Mouse (Mus musculus): Measurements from ENCODE around the gene Btd. TPM values are rescaled to one million over a fixed set of nuclear protein-coding genes. Genes with fewer than 3 reads are reported as not detected.

Btd gene
- polyA plus RNA-seq, 1 experiment from 2014 or later: 20.4 TPM

- Histone ChIP-seq H3K9me3 (replicated peaks) (no peaks in the 10 kb centered on the region), H3K36me3 (peaks cover 7% of the 10 kb centered on the region; the same call in 1 of the 2 replicates), H3K9ac (no peak overlapping the region), H3K4me3 (no peak overlapping the region), H3K27me3 (no peaks in the 10 kb centered on the region), H3K27ac (no peak overlapping the region), H3K4me1 (replicated peaks) (peaks cover 3% of the 10 kb centered on the region; the same call in 1 of the 2 replicates), H3K4me2 (no peak overlapping the region)
- ATAC-seq (replicated peaks; ENCODE audit: insufficient number of reproducible peaks, insufficient read depth, low FRiP score, low read depth): no peak
- 81% methylated on average over 9 of the region's 9 CpGs for WGBS
Observed at GRCm38 (mm10) chr14:31617204-31617603, 23.6 kb upstream of the Btd start.

- Histone ChIP-seq H3K9ac (no peak overlapping the region), H3K36me3 (peaks cover 3% of the 10 kb centered on the region; the same call in 1 of the 2 replicates), H3K4me1 (replicated peaks) (peaks cover 3% of the 10 kb centered on the region; the same call in 1 of the 2 replicates), H3K9me3 (replicated peaks) (no peaks in the 10 kb centered on the region), H3K27ac (no peak overlapping the region), H3K4me2 (no peak overlapping the region), H3K27me3 (no peaks in the 10 kb centered on the region), H3K4me3 (no peak overlapping the region)
- 70% methylated on average over 3 of the region's 3 CpGs for WGBS
- no peak for ATAC-seq (replicated peaks; ENCODE audit: insufficient number of reproducible peaks, insufficient read depth, low FRiP score, low read depth)
Observed at GRCm38 (mm10) chr14:31617997-31618396, 22.8 kb upstream of the Btd start.

- Histone ChIP-seq H3K9me3 (replicated peaks) (no peaks in the 10 kb centered on the region), H3K4me1 (replicated peaks) (peaks cover 3% of the 10 kb centered on the region; the same call in 1 of the 2 replicates), H3K27ac (peak overlapping the region; percentile 41; the same call in 1 of the 2 replicates), H3K27me3 (no peaks in the 10 kb centered on the region), H3K4me3 (no peak overlapping the region), H3K9ac (no peak overlapping the region), H3K36me3 (no peaks in the 10 kb centered on the region), H3K4me2 (no peak overlapping the region; the same call in 1 of the 2 replicates)
- ATAC-seq (replicated peaks; ENCODE audit: insufficient number of reproducible peaks, insufficient read depth, low FRiP score, low read depth): no peak
- 54% methylated on average over 9 of the region's 9 CpGs for WGBS
Observed at GRCm38 (mm10) chr14:31620591-31621223, 20.1 kb upstream of the Btd start.

DNA sequence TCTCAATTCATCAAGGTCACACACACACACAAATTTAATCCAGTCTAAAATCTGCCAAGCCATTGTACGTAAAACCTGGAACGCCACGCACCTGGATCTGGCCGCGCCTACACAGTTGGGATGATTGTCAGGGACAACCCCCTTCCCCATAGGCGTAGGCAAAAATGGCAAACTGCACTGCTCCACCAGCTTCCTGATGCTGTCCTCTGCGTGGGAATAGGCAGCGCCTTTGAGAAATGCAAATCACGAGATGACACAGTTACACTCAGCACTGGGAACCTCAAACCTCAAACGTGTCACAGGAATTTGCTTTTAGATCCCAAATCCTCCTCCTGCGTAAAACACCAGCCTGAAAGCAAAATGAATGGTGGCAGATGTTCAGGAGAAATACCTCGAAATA lies 18.1 kb upstream of the Btd start:
- 85% methylated on average over 12 of the region's 12 CpGs for WGBS
- Histone ChIP-seq H3K27me3 (no peaks in the 10 kb centered on the region), H3K9ac (no peak overlapping the region), H3K4me3 (no peak overlapping the region), H3K4me1 (replicated peaks) (peaks cover 3% of the 10 kb centered on the region; the same call in 1 of the 2 replicates), H3K36me3 (no peaks in the 10 kb centered on the region), H3K27ac (no peak overlapping the region), H3K4me2 (no peak overlapping the region), H3K9me3 (replicated peaks) (no peaks in the 10 kb centered on the region)
- ATAC-seq (replicated peaks; ENCODE audit: insufficient number of reproducible peaks, insufficient read depth, low FRiP score, low read depth): no peak

- no peak overlapping the region for H3K27ac ChIP-seq
- H3K27me3 ChIP-seq: no peaks in the 10 kb centered on the region
- no peaks in the 10 kb centered on the region for H3K4me1 ChIP-seq (replicated peaks)
- WGBS: 76% methylated on average over 7 of the region's 7 CpGs
- H3K36me3 ChIP-seq: no peaks in the 10 kb centered on the region
- no peak for ATAC-seq (replicated peaks; ENCODE audit: insufficient number of reproducible peaks, insufficient read depth, low FRiP score, low read depth)
- no peak overlapping the region for H3K4me3 ChIP-seq
- no peak overlapping the region for H3K4me2 ChIP-seq
- no peak overlapping the region for H3K9ac ChIP-seq
- H3K9me3 ChIP-seq (replicated peaks): no peaks in the 10 kb centered on the region
Observed at GRCm38 (mm10) chr14:31630677-31631076, 10.2 kb upstream of the Btd start.

DNA sequence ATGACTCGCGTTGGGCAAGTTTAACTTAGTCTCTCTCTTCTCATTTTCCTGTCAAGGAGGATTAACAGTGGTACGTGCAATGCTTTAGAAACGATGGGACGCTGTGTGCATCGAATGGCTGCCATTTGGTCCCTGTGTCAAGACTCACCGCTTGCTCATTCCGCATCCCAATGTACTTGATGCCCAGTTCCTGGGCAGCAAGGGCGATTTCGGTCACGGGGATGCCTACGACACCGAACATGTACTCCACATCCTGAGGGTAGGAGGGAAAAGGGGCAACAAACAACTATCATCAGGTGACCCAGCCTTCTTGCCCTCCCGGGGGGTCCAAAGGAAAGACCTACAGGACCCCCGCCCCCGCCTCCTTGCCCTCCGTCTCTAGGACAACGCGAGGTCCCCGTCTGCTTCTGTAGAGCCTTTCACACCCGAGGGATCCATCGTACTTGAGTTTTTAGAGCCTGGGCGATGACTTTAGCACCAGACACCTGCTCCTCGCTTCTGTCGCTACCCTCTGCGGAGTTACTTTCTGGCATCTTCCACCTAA lies 410 bp upstream of the Btd start, which contains the start of gene Gm49387:
TSS of gene Gm49387 (minus strand) at position 533 of the 544 bp plus-strand sequence.
- peak within 1 kb of the TSS; percentile 90 for H3K4me2 ChIP-seq
- H3K9me3 ChIP-seq (replicated peaks): no peaks in the 10 kb centered on the region
- H3K27ac ChIP-seq: peak within 1 kb of the TSS; percentile 90
- H3K27me3 ChIP-seq: no peaks in the 10 kb centered on the region
- H3K4me1 ChIP-seq (replicated peaks): peaks cover 12% of the 10 kb centered on the region
- peak within 1 kb of the TSS; percentile 83 for H3K4me3 ChIP-seq
- 3% methylated on average over 26 of the region's 26 CpGs for WGBS
- peak within 1 kb of the TSS; percentile 71 for H3K9ac ChIP-seq
- peak; percentile 40 for ATAC-seq (replicated peaks; ENCODE audit: insufficient number of reproducible peaks, insufficient read depth, low FRiP score, low read depth)
- no peaks in the 10 kb centered on the region for H3K36me3 ChIP-seq

GRCm38 (mm10) chr14:31641506-31642155 lies 803 bp downstream of the Btd start:
- WGBS: 67% methylated on average over 9 of the region's 9 CpGs

DNA sequence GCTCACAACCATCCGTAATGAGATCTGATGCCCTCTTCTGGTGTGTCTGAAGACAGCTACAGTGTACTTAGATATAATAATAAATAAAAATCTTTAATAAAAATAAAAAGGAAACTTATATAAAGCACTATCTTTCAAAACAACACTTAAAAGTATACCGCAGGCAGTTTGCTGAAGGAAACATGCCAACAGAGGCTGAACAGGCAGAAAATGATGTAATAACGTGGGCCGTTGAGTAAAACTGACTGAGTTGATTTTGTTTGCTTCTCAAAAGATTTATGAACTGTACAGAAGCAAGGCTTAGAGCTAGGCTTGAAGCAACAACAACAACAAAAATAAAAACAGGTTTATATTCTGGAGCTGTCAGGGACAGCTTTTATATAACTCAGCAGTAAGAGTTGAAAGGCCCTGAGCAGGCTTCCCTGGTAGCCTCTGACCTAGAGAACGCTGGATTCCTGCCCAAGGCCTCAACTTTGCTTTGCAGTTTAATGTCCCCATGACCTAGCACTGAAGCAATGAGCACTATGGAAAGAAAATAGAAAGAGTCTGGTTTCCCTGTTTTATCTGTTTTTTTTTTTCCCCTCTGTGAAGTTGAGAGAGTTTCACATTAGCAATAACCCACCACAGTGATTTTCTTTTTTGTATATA lies 3.5 kb downstream of the Btd start:
- no peaks in the 10 kb centered on the region for H3K36me3 ChIP-seq
- no peak overlapping the region for H3K4me2 ChIP-seq
- H3K9ac ChIP-seq: no peak overlapping the region
- H3K4me1 ChIP-seq (replicated peaks): peaks cover 16% of the 10 kb centered on the region
- no peaks in the 10 kb centered on the region for H3K9me3 ChIP-seq (replicated peaks)
- 85% methylated on average over 5 of the region's 5 CpGs for whole genome bisulfite sequencing
- no peak for ATAC-seq (replicated peaks; ENCODE audit: insufficient number of reproducible peaks, insufficient read depth, low FRiP score, low read depth)
- H3K4me3 ChIP-seq: no peak overlapping the region
- no peak overlapping the region for H3K27ac ChIP-seq
- no peaks in the 10 kb centered on the region for H3K27me3 ChIP-seq

More at GRCm38 (mm10) chr14:31641506-31642155, 803 bp downstream of the Btd start:
- H3K27me3 ChIP-seq: no peaks in the 10 kb centered on the region
- no peaks in the 10 kb centered on the region for H3K36me3 ChIP-seq
- H3K27ac ChIP-seq: peak overlapping the region; percentile 90
- H3K4me3 ChIP-seq: peak overlapping the region; percentile 83
- peaks cover 12% of the 10 kb centered on the region for H3K4me1 ChIP-seq (replicated peaks)
- H3K9me3 ChIP-seq (replicated peaks): no peaks in the 10 kb centered on the region
- no peak for ATAC-seq (replicated peaks; ENCODE audit: insufficient number of reproducible peaks, insufficient read depth, low FRiP score, low read depth)
- peak overlapping the region; percentile 71 for H3K9ac ChIP-seq
- peak overlapping the region; percentile 90 for H3K4me2 ChIP-seq

DNA sequence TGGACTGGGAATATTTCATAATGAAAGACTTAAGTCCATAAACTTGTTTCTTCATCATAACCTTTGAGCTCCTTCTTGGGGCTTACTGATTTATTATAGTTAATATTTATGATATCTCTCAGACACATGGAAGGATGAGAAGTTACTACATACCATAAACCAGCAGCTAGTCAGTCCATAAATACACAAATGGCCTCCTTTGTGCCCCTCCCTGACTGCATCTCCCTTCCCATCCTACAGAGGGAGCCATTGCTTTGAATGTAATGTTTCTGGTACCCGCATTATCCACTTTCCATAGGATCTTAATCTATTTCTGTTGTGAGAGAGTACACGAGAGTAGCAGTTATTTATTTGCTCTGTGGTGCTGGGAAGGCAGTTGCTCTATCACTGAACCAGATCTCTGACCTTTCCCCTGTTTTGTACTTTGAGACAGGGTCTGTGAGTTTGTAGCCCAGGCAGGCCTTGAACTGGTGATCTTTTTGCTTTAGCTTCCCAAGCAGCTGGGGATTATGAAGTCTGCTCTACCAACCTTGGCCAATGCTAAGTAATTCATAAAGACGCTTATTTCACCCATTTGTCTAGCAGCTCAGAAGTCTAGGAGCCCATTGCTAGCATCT lies 4.2 kb downstream of the Btd start:
- Histone ChIP-seq H3K4me1 (replicated peaks) (peaks cover 14% of the 10 kb centered on the region), H3K4me2 (no peak overlapping the region), H3K27ac (no peak overlapping the region), H3K9me3 (replicated peaks) (no peaks in the 10 kb centered on the region), H3K4me3 (no peak overlapping the region), H3K36me3 (no peaks in the 10 kb centered on the region), H3K9ac (no peak overlapping the region), H3K27me3 (no peaks in the 10 kb centered on the region)
- 71% methylated on average over 3 of the region's 3 CpGs for WGBS
- ATAC-seq (replicated peaks; ENCODE audit: insufficient number of reproducible peaks, insufficient read depth, low FRiP score, low read depth): no peak

GRCm38 (mm10) chr14:31645920-31646319 lies 5.1 kb downstream of the Btd start:
- Histone ChIP-seq H3K27ac (no peak overlapping the region), H3K4me2 (no peak overlapping the region), H3K9ac (no peak overlapping the region), H3K36me3 (no peaks in the 10 kb centered on the region), H3K9me3 (replicated peaks) (no peaks in the 10 kb centered on the region), H3K4me1 (replicated peaks) (peaks cover 11% of the 10 kb centered on the region), H3K27me3 (no peaks in the 10 kb centered on the region), H3K4me3 (no peak overlapping the region)
- no peak for ATAC-seq (replicated peaks; ENCODE audit: insufficient number of reproducible peaks, insufficient read depth, low FRiP score, low read depth)
- 87% methylated on average over 7 of the region's 7 CpGs for WGBS

DNA sequence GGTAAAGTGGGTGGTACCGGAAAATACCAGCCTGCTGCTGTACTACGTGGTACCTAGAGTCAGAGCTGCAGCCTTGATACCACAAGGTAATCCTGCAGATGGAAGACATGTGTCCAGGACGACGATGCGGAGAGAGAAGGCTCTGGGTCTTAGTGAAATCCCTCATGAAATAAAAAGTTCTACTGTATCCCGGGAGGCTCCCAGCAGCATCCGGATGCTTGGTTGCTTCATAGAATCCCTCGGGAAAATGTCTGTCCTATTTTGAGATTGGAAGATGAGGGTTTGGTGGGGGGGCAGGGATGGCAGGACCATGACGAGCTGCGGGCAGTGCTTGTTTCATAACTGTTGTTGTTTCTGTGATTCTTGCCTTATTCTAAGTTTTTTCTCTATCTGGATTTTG lies 7.2 kb downstream of the Btd start:
- H3K9ac ChIP-seq: no peak overlapping the region
- H3K36me3 ChIP-seq: no peaks in the 10 kb centered on the region
- no peak for ATAC-seq (replicated peaks; ENCODE audit: insufficient number of reproducible peaks, insufficient read depth, low FRiP score, low read depth)
- H3K4me1 ChIP-seq (replicated peaks): peaks cover 9% of the 10 kb centered on the region
- H3K4me2 ChIP-seq: no peak overlapping the region
- no peaks in the 10 kb centered on the region for H3K27me3 ChIP-seq
- WGBS: 83% methylated on average over 10 of the region's 10 CpGs
- no peak overlapping the region for H3K27ac ChIP-seq
- H3K4me3 ChIP-seq: no peak overlapping the region
- H3K9me3 ChIP-seq (replicated peaks): no peaks in the 10 kb centered on the region
